8 mouse cellular contexts compared by ENCODE assay signal in genomic region chr11:80183705-80184255, GRCm38 (mm10). TPM values are rescaled to one million over a fixed set of nuclear protein-coding genes. Genes with fewer than 3 reads are reported as not detected.
DNase-seq lines count a peak whose midpoint lies in the region; ATAC-seq and TF ChIP-seq lines count a peak whose summit lies in the region.

Gene Rnf135 (plus strand): TSS chr11:80183851.

- intact Hi-C loops in heart, postnatal 25 days (cut with DNase I), result loop anchor here (2.0 to 5.0 kb wide), 4 partner anchors 25 to 96 kb away; partner anchors contain the start of genes Adap2, Atad5, Rhot1 and Tefm

- H3K4me2 ChIP-seq in forebrain, embryonic 15.5 days (replicated peaks), result peak within 1 kb of the TSS; percentile 84
- peak within 1 kb of the TSS; percentile 56 for H3K4me2 ChIP-seq in neural tube, embryonic 14.5 days (ENCODE audit: low read depth, low read length)

- H3K36me3 ChIP-seq in ES-E14 (ENCODE audit: control insufficient read depth, insufficient read depth, low read length, poor library complexity, severe bottlenecking), result no peaks in the 10 kb centered on the region
- H3K36me3 ChIP-seq in forebrain, embryonic 15.5 days, result no peaks in the 10 kb centered on the region
- H3K36me3 ChIP-seq in neural tube, embryonic 14.5 days (ENCODE audit: control insufficient read depth, insufficient read depth, low read length), result no peaks in the 10 kb centered on the region
- no peaks in the 10 kb centered on the region for H3K36me3 ChIP-seq in testis, adult 2 months (ENCODE audit: control insufficient read depth, insufficient read depth, low read length)

- no peak for TF ChIP-seq CTCF in testis, adult 2 months (IDR thresholded peaks at IDR 0.05; ENCODE audit: control insufficient read depth, insufficient read depth, insufficient replicate concordance, low read depth, low read length)

- peak within 1 kb of the TSS; percentile 84 to 87 for H3K4me3 ChIP-seq in ES-E14 (ENCODE audit: insufficient read depth in 1 of 2, low read depth in 1 of 2, low read length in 2 of 2, poor library complexity in 1 of 2, severe bottlenecking in 1 of 2)
- H3K4me3 ChIP-seq in forebrain, embryonic 15.5 days, result peak within 1 kb of the TSS; percentile 54
- H3K4me3 ChIP-seq in neural tube, embryonic 14.5 days (ENCODE audit: low read depth, low read length), result peak within 1 kb of the TSS; percentile 40
- H3K4me3 ChIP-seq in testis, adult 2 months (ENCODE audit: control insufficient read depth, low read depth, low read length), result peak within 1 kb of the TSS; percentile 89

- 2% methylated on average over 33 of the region's 33 CpGs for WGBS in forebrain, embryonic 15.5 days
- WGBS in neural tube, embryonic 14.5 days, result 3% methylated on average over 33 of the region's 33 CpGs

- ATAC-seq in forebrain, embryonic 15.5 days (replicated peaks), result peak; percentile 51; the same call in 1 of the 2 replicates
- peak; percentile 75 for ATAC-seq in neural tube, embryonic 14.5 days (ENCODE audit: low read depth)

- H3K9me3 ChIP-seq in ES-E14 (ENCODE audit: control insufficient read depth, insufficient read depth, low read depth, low read length), result no peaks in the 10 kb centered on the region
- no peaks in the 10 kb centered on the region for H3K9me3 ChIP-seq in forebrain, embryonic 15.5 days
- H3K9me3 ChIP-seq in neural tube, embryonic 14.5 days (ENCODE audit: control insufficient read depth, low read length), result no peaks in the 10 kb centered on the region

- H3K4me1 ChIP-seq in ES-E14 (ENCODE audit: control insufficient read depth in 2 of 2, insufficient read depth in 2 of 2, low read length in 2 of 2, poor library complexity in 1 of 2), result 0 out of 4 replicates have a peak, but pooled peaks cover 0 to 3% of the 10 kb centered on the region in 2 experiments
- H3K4me1 ChIP-seq in forebrain, embryonic 15.5 days, result peaks cover 6% of the 10 kb centered on the region
- no peaks in the 10 kb centered on the region for H3K4me1 ChIP-seq in neural tube, embryonic 14.5 days (ENCODE audit: control insufficient read depth, insufficient read depth, low read length)
- H3K4me1 ChIP-seq in testis, adult 2 months (ENCODE audit: control insufficient read depth, insufficient read depth, low read length), result no peaks in the 10 kb centered on the region; the same call in 1 of the 2 replicates

- peak; percentile 69 for TF ChIP-seq POLR2A in testis, adult 2 months (IDR thresholded peaks at IDR 0.05; ENCODE audit: control insufficient read depth, low read depth, low read length)

- in situ Hi-C loops in ES-E14 (cut with MboI; ENCODE audit: low sequenced_read_pairs in 2 of 2, unreplicated experiment in 2 of 2), result no loop called here

- peak; percentile 78 for DNase-seq in ES-E14 (ENCODE audit: low read depth, low spot score)
- DNase-seq in cerebellum, adult 18-20 months, result peak; percentile 89 to 92
- DNase-seq in heart, postnatal 25 days (ENCODE audit: low spot score), result peak; percentile 91
- peak; percentile 70 to 79 for DNase-seq in layer of hippocampus, adult 18-20 months (ENCODE audit: low spot score in 2 of 2)
- peak; percentile 94 to 97 for DNase-seq in lung, adult 18-20 months

- H3K27me3 ChIP-seq in forebrain, embryonic 15.5 days, result no peaks in the 10 kb centered on the region
- H3K27me3 ChIP-seq in neural tube, embryonic 14.5 days (ENCODE audit: control insufficient read depth, insufficient read depth, low read length), result no peaks in the 10 kb centered on the region
- H3K27me3 ChIP-seq in testis, adult 2 months (ENCODE audit: control insufficient read depth, insufficient read depth, low read length), result no peaks in the 10 kb centered on the region

- peak within 1 kb of the TSS; percentile 88 for H3K9ac ChIP-seq in ES-E14 (ENCODE audit: insufficient read depth, low read depth, low read length, poor library complexity, severe bottlenecking)
- H3K9ac ChIP-seq in forebrain, embryonic 15.5 days (replicated peaks), result peak within 1 kb of the TSS; percentile 52
- H3K9ac ChIP-seq in neural tube, embryonic 14.5 days (replicated peaks; ENCODE audit: low read depth, low read length), result peak within 1 kb of the TSS; percentile 47

- H3K27ac ChIP-seq in ES-E14 (ENCODE audit: insufficient read depth, low read depth, low read length, poor library complexity, severe bottlenecking), result peak within 1 kb of the TSS; percentile 71
- H3K27ac ChIP-seq in forebrain, embryonic 15.5 days (replicated peaks), result peak within 1 kb of the TSS; percentile 48
- H3K27ac ChIP-seq in neural tube, embryonic 14.5 days (ENCODE audit: low read depth, low read length), result no peak within 1 kb of the TSS
- H3K27ac ChIP-seq in testis, adult 2 months (ENCODE audit: control insufficient read depth, insufficient read depth, low read depth, low read length), result peak within 1 kb of the TSS; percentile 86

TF ChIP-seq in ES-E14, 5 proteins besides CTCF, POLR2A, EP300 and RAD21:
- TF ChIP-seq MAFK (IDR thresholded peaks at IDR 0.05; ENCODE audit: insufficient read depth, low read depth, low read length), result no peak
- no peak for TF ChIP-seq ZC3H11A (IDR thresholded peaks at IDR 0.05; ENCODE audit: borderline replicate concordance, low read depth, low read length)
- no peak for TF ChIP-seq ZNF384 (IDR thresholded peaks at IDR 0.05; ENCODE audit: low read depth, low read length)
- TF ChIP-seq HCFC1 (IDR thresholded peaks at IDR 0.05; ENCODE audit: borderline replicate concordance, insufficient read depth, low read length), result no peak
- TF ChIP-seq CHD2 (IDR thresholded peaks at IDR 0.05; ENCODE audit: low read depth, low read length), result no peak

RNA-seq across cellular contexts. Expression of gene Rnf135, which starts in this region (rescaled TPM):
- total RNA-seq in ES-E14 (2012; rRNA removed), result 3.4 and 5.2 TPM in 2 replicates
- polyA plus RNA-seq in forebrain, embryonic 15.5 days (2015; fragmentation: Nextera tagmentation; extraction: Ambion mirVana), result 3.0 and 3.3 TPM in 2 replicates
- total RNA-seq in heart, postnatal 25 days (2021), result 1 to 10 TPM; 5.8 to 6.0 TPM
- 1 to 10 TPM; 3.9 to 4.7 TPM for total RNA-seq in layer of hippocampus, adult 18-20 months (2021)
- polyA plus RNA-seq in neural tube, embryonic 14.5 days (2014; fragmentation: Nextera tagmentation; extraction: Ambion mirVana), result 2.0 and 3.2 TPM in 2 replicates
- polyA plus RNA-seq in testis, adult 2 months (2012; rRNA removed), result 3.8 and 3.9 TPM in 2 replicates
